Mouse (Mus musculus) limb, embryonic 15.5 days (tissue): ENCODE data around the gene Il10. TPM values are rescaled to one million over a fixed set of nuclear protein-coding genes. Genes with fewer than 3 reads are reported as not detected.

Source experiments
- ATAC-seq: fragments of 200-750 bp; cut with Nextera tagmentation; 2 replicates; pipeline ENCODE4 v1.8.0; 2017; ENCODE audit warnings: low read depth, moderate TSS enrichment; ENCODE audit not compliant: insufficient number of reproducible peaks, low FRiP score, low TSS enrichment
- H3K27ac ChIP-seq: fragments of 300-500 bp; sonication (generic); 2 replicates; pipeline ENCODE4 v1.5.1; 2015; ENCODE audit warnings: moderate library complexity, mild to moderate bottlenecking, inconsistent platforms
- H3K27me3 ChIP-seq: fragments of 300-500 bp; sonication (generic); 2 replicates; pipeline ENCODE4 v1.6.1; 2015; ENCODE audit warnings: inconsistent platforms
- H3K36me3 ChIP-seq: fragments of 300-500 bp; sonication (generic); 2 replicates; pipeline ENCODE4 v1.6.1; 2015; ENCODE audit warnings: inconsistent platforms
- H3K4me1 ChIP-seq: fragments of 300-500 bp; sonication (generic); 2 replicates; pipeline ENCODE4 v1.6.1; 2015; ENCODE audit warnings: inconsistent platforms
- H3K4me2 ChIP-seq: fragments of 300-500 bp; sonication (generic); 2 replicates; pipeline ENCODE4 v1.6.1; 2015; ENCODE audit warnings: mild to moderate bottlenecking, inconsistent platforms
- H3K4me3 ChIP-seq: fragments of 300-500 bp; sonication (generic); 2 replicates; pipeline ENCODE4 v1.5.1; 2015; ENCODE audit warnings: mild to moderate bottlenecking, inconsistent platforms
- H3K9ac ChIP-seq: fragments of 300-500 bp; sonication (generic); 2 replicates; pipeline ENCODE4 v1.6.1; 2015; ENCODE audit warnings: inconsistent platforms
- H3K9me3 ChIP-seq: fragments of 300-500 bp; sonication (generic); 2 replicates; pipeline ENCODE4 v1.6.1; 2016; ENCODE audit warnings: inconsistent platforms
- WGBS: fragments of 180-500 bp; shearing (Covaris S2); methylation state at CpG from one replicate; pipeline ENCODE4 v1.1.7; 2015; 5-methylcytosine and 5-hydroxymethylcytosine counted together
- polyA plus RNA-seq: library from polyadenylated mRNA; unstranded; fragments of >200 nt; fragmentation: Nextera tagmentation; extraction: Ambion mirVana; gene quantifications from 2 replicates; pipeline ENCODE4 v1.2.1, GENCODE M21; 2015

Il10 gene
- polyA plus RNA-seq: not detected in 2 replicates

GRCm38 (mm10) chr1:131019492-131020098 is at the start of gene Il10:
TSS of gene Il10 (plus strand) at chr1:131019845.
- no peaks in the 10 kb centered on the region for H3K36me3 ChIP-seq
- H3K4me3 ChIP-seq: no peak within 1 kb of the TSS
- H3K4me1 ChIP-seq: no peaks in the 10 kb centered on the region
- no peaks in the 10 kb centered on the region for H3K27me3 ChIP-seq
- no peak for ATAC-seq
- no peaks in the 10 kb centered on the region for H3K9me3 ChIP-seq
- 65% methylated on average over 8 of the region's 8 CpGs for WGBS
- no peak within 1 kb of the TSS for H3K27ac ChIP-seq
- no peak within 1 kb of the TSS for H3K9ac ChIP-seq
- H3K4me2 ChIP-seq: no peak within 1 kb of the TSS

GRCm38 (mm10) chr1:130979455-130979854 is 40.2 kb upstream of the Il10 start:
- no peaks in the 10 kb centered on the region for H3K9me3 ChIP-seq
- no peak overlapping the region for H3K27ac ChIP-seq
- H3K36me3 ChIP-seq: no peaks in the 10 kb centered on the region
- no peak for ATAC-seq
- no peak overlapping the region for H3K4me3 ChIP-seq
- H3K27me3 ChIP-seq: no peaks in the 10 kb centered on the region
- H3K4me1 ChIP-seq: no peaks in the 10 kb centered on the region
- 58% methylated on average over 1 of the region's 1 CpGs for WGBS
- no peak overlapping the region for H3K4me2 ChIP-seq
- H3K9ac ChIP-seq: no peak overlapping the region

GRCm38 (mm10) chr1:130984441-130984840 is 35.2 kb upstream of the Il10 start:
- Histone ChIP-seq H3K4me2 (no peak overlapping the region), H3K27ac (no peak overlapping the region), H3K27me3 (no peaks in the 10 kb centered on the region), H3K4me3 (no peak overlapping the region), H3K9ac (no peak overlapping the region), H3K4me1 (no peaks in the 10 kb centered on the region), H3K36me3 (no peaks in the 10 kb centered on the region), H3K9me3 (no peaks in the 10 kb centered on the region)
- no peak for ATAC-seq
- 62% methylated on average over 7 of the region's 7 CpGs for WGBS

GRCm38 (mm10) chr1:130987001-130987400 is 32.6 kb upstream of the Il10 start:
- H3K4me2 ChIP-seq: no peak overlapping the region
- no peaks in the 10 kb centered on the region for H3K27me3 ChIP-seq
- no peaks in the 10 kb centered on the region for H3K9me3 ChIP-seq
- H3K4me3 ChIP-seq: no peak overlapping the region
- H3K36me3 ChIP-seq: no peaks in the 10 kb centered on the region
- WGBS: 86% methylated on average over 5 of the region's 5 CpGs
- H3K4me1 ChIP-seq: no peaks in the 10 kb centered on the region
- ATAC-seq: no peak
- no peak overlapping the region for H3K9ac ChIP-seq
- no peak overlapping the region for H3K27ac ChIP-seq

GRCm38 (mm10) chr1:130987418-130987817 is 32.2 kb upstream of the Il10 start:
- Histone ChIP-seq H3K27ac (no peak overlapping the region), H3K36me3 (no peaks in the 10 kb centered on the region), H3K4me3 (no peak overlapping the region), H3K27me3 (no peaks in the 10 kb centered on the region), H3K9ac (no peak overlapping the region), H3K4me2 (no peak overlapping the region), H3K4me1 (no peaks in the 10 kb centered on the region), H3K9me3 (no peaks in the 10 kb centered on the region)
- no peak for ATAC-seq

GRCm38 (mm10) chr1:130989331-130989730 is 30.3 kb upstream of the Il10 start:
- ATAC-seq: no peak
- WGBS: 77% methylated on average over 3 of the region's 3 CpGs
- Histone ChIP-seq H3K4me2 (no peak overlapping the region), H3K27ac (no peak overlapping the region), H3K27me3 (no peaks in the 10 kb centered on the region), H3K9ac (no peak overlapping the region), H3K9me3 (no peaks in the 10 kb centered on the region), H3K36me3 (no peaks in the 10 kb centered on the region), H3K4me3 (no peak overlapping the region), H3K4me1 (no peaks in the 10 kb centered on the region)

GRCm38 (mm10) chr1:130990448-130990847 is 29.2 kb upstream of the Il10 start:
- Histone ChIP-seq H3K36me3 (no peaks in the 10 kb centered on the region), H3K4me2 (no peak overlapping the region), H3K9me3 (no peaks in the 10 kb centered on the region), H3K4me1 (no peaks in the 10 kb centered on the region), H3K4me3 (no peak overlapping the region), H3K9ac (no peak overlapping the region), H3K27ac (no peak overlapping the region), H3K27me3 (no peaks in the 10 kb centered on the region)
- WGBS: 95% methylated on average over 1 of the region's 1 CpGs
- no peak for ATAC-seq

GRCm38 (mm10) chr1:130993574-130994154 is 26.0 kb upstream of the Il10 start:
- Histone ChIP-seq H3K4me1 (no peaks in the 10 kb centered on the region), H3K36me3 (no peaks in the 10 kb centered on the region), H3K4me3 (no peak overlapping the region), H3K9me3 (no peaks in the 10 kb centered on the region), H3K27me3 (no peaks in the 10 kb centered on the region), H3K9ac (no peak overlapping the region), H3K27ac (no peak overlapping the region), H3K4me2 (no peak overlapping the region)
- 84% methylated on average over 9 of the region's 9 CpGs for WGBS
- no peak for ATAC-seq

- WGBS: 48% methylated on average over 1 of the region's 1 CpGs
- no peaks in the 10 kb centered on the region for H3K27me3 ChIP-seq
- ATAC-seq: no peak
- H3K4me2 ChIP-seq: no peak overlapping the region
- H3K36me3 ChIP-seq: no peaks in the 10 kb centered on the region
- H3K4me1 ChIP-seq: no peaks in the 10 kb centered on the region
- H3K4me3 ChIP-seq: no peak overlapping the region
- H3K27ac ChIP-seq: no peak overlapping the region
- no peak overlapping the region for H3K9ac ChIP-seq
- H3K9me3 ChIP-seq: no peaks in the 10 kb centered on the region
These were observed 24.1 kb upstream of the Il10 start for GRCm38 (mm10) chr1:130995515-130995914.

GRCm38 (mm10) chr1:130996356-130996755 is 23.3 kb upstream of the Il10 start:
- Histone ChIP-seq H3K4me3 (no peak overlapping the region), H3K36me3 (no peaks in the 10 kb centered on the region), H3K27ac (no peak overlapping the region), H3K4me1 (no peaks in the 10 kb centered on the region), H3K4me2 (no peak overlapping the region), H3K9ac (no peak overlapping the region), H3K27me3 (no peaks in the 10 kb centered on the region), H3K9me3 (no peaks in the 10 kb centered on the region)
- WGBS: 91% methylated on average over 10 of the region's 10 CpGs
- ATAC-seq: no peak

GRCm38 (mm10) chr1:130997441-130997840 is 22.2 kb upstream of the Il10 start:
- no peak for ATAC-seq
- no peaks in the 10 kb centered on the region for H3K27me3 ChIP-seq
- no peak overlapping the region for H3K9ac ChIP-seq
- H3K4me3 ChIP-seq: no peak overlapping the region
- no peak overlapping the region for H3K4me2 ChIP-seq
- H3K4me1 ChIP-seq: no peaks in the 10 kb centered on the region
- 80% methylated on average over 4 of the region's 4 CpGs for WGBS
- no peaks in the 10 kb centered on the region for H3K36me3 ChIP-seq
- H3K27ac ChIP-seq: no peak overlapping the region
- H3K9me3 ChIP-seq: no peaks in the 10 kb centered on the region

- Histone ChIP-seq H3K36me3 (no peaks in the 10 kb centered on the region), H3K9ac (no peak overlapping the region), H3K27me3 (no peaks in the 10 kb centered on the region), H3K4me2 (no peak overlapping the region), H3K27ac (no peak overlapping the region), H3K9me3 (no peaks in the 10 kb centered on the region), H3K4me1 (no peaks in the 10 kb centered on the region), H3K4me3 (no peak overlapping the region)
- 91% methylated on average over 10 of the region's 10 CpGs for WGBS
- ATAC-seq: no peak
These were observed 21.3 kb upstream of the Il10 start for GRCm38 (mm10) chr1:130998321-130998720.

GRCm38 (mm10) chr1:130999708-131000107 is 19.9 kb upstream of the Il10 start:
- WGBS: 75% methylated on average over 4 of the region's 4 CpGs
- Histone ChIP-seq H3K9ac (no peak overlapping the region), H3K4me3 (no peak overlapping the region), H3K4me1 (no peaks in the 10 kb centered on the region), H3K4me2 (no peak overlapping the region), H3K27me3 (no peaks in the 10 kb centered on the region), H3K9me3 (no peaks in the 10 kb centered on the region), H3K27ac (no peak overlapping the region), H3K36me3 (no peaks in the 10 kb centered on the region)
- no peak for ATAC-seq
